Mouse (Mus musculus): ENCODE measurements around the gene Fli1. TPM values are rescaled to one million over a fixed set of nuclear protein-coding genes. Genes with fewer than 3 reads are reported as not detected.

The Fli1 gene
- polyA plus RNA-seq, 2 experiments, result 10.1 to 22.2 TPM

- no peak for ATAC-seq (ENCODE audit: low FRiP score, low read depth)
- Histone ChIP-seq H3K9me3 (ENCODE audit: control insufficient read depth, low read length) (no peaks in the 10 kb centered on the region), H3K4me3 (replicated peaks; ENCODE audit: low read length) (no peak overlapping the region), H3K4me1 (ENCODE audit: control insufficient read depth, insufficient read depth, low read length) (peaks cover 7% of the 10 kb centered on the region; the same call in 1 of the 2 replicates), H3K4me2 (replicated peaks; ENCODE audit: low read depth, low read length, severe bottlenecking) (no peak overlapping the region), H3K27me3 (ENCODE audit: control insufficient read depth, insufficient read depth, low read length) (no peaks in the 10 kb centered on the region), H3K9ac (ENCODE audit: low read depth, low read length, severe bottlenecking) (no peak overlapping the region), H3K27ac (replicated peaks; ENCODE audit: low read depth, low read length) (no peak overlapping the region), H3K36me3 (ENCODE audit: control insufficient read depth, insufficient read depth, low read length) (no peaks in the 10 kb centered on the region)
- TF ChIP-seq POLR2A (IDR thresholded peaks at IDR 0.05; ENCODE audit: borderline replicate concordance, extremely low read depth, insufficient read depth, insufficient read length), result no peak
- no peak for DNase-seq (ENCODE audit: low spot score)
- 90% methylated on average over 4 of the region's 4 CpGs for WGBS
Observed at GRCm38 (mm10) chr9:32531588-32531987, 11.1 kb downstream of the Fli1 start.

DNA sequence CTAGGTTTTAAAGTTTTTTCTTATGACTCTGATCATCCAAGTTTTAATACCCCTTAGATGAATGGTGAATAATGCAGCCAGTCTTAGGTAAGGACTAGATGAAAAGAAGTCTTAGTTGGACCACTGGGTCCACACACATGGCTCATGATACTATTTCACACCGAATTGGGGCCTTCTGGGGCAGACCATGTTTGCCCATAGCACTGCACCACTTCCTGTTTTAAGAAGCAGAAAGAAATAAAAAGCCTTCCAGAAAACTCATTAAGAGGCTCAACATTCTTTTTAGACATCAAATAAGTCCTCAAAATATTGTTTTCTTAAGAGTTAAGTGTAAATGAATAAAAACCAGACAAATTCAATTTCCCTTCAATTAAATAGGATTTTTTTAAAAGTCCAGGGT lies 11.7 kb downstream of the Fli1 start:
- DNase-seq (ENCODE audit: low spot score), result no peak
- Histone ChIP-seq H3K9me3 (ENCODE audit: control insufficient read depth, low read length) (no peaks in the 10 kb centered on the region), H3K27me3 (ENCODE audit: control insufficient read depth, insufficient read depth, low read length) (no peaks in the 10 kb centered on the region), H3K4me2 (replicated peaks; ENCODE audit: low read depth, low read length, severe bottlenecking) (no peak overlapping the region), H3K36me3 (ENCODE audit: control insufficient read depth, insufficient read depth, low read length) (no peaks in the 10 kb centered on the region), H3K4me1 (ENCODE audit: control insufficient read depth, insufficient read depth, low read length) (peaks cover 7% of the 10 kb centered on the region; the same call in 1 of the 2 replicates), H3K4me3 (replicated peaks; ENCODE audit: low read length) (no peak overlapping the region), H3K9ac (ENCODE audit: low read depth, low read length, severe bottlenecking) (no peak overlapping the region), H3K27ac (replicated peaks; ENCODE audit: low read depth, low read length) (no peak overlapping the region)
- no peak for ATAC-seq (ENCODE audit: low FRiP score, low read depth)
- TF ChIP-seq POLR2A (IDR thresholded peaks at IDR 0.05; ENCODE audit: borderline replicate concordance, extremely low read depth, insufficient read depth, insufficient read length), result no peak
- 50% methylated on average over 1 of the region's 1 CpGs for WGBS

- Histone ChIP-seq H3K27me3 (ENCODE audit: control insufficient read depth, insufficient read depth, low read length) (no peaks in the 10 kb centered on the region), H3K4me1 (ENCODE audit: control insufficient read depth, insufficient read depth, low read length) (peaks cover 7% of the 10 kb centered on the region; the same call in 1 of the 2 replicates), H3K9ac (ENCODE audit: low read depth, low read length, severe bottlenecking) (no peak overlapping the region), H3K27ac (replicated peaks; ENCODE audit: low read depth, low read length) (no peak overlapping the region), H3K9me3 (ENCODE audit: control insufficient read depth, low read length) (no peaks in the 10 kb centered on the region), H3K4me3 (replicated peaks; ENCODE audit: low read length) (no peak overlapping the region), H3K4me2 (replicated peaks; ENCODE audit: low read depth, low read length, severe bottlenecking) (no peak overlapping the region), H3K36me3 (ENCODE audit: control insufficient read depth, insufficient read depth, low read length) (no peaks in the 10 kb centered on the region)
- 75% methylated on average over 5 of the region's 5 CpGs for WGBS
- DNase-seq (ENCODE audit: low spot score) (no peak), ATAC-seq (ENCODE audit: low FRiP score, low read depth) (no peak)
- no peak for TF ChIP-seq POLR2A (IDR thresholded peaks at IDR 0.05; ENCODE audit: borderline replicate concordance, extremely low read depth, insufficient read depth, insufficient read length)
Observed at GRCm38 (mm10) chr9:32530188-32530587, 12.5 kb downstream of the Fli1 start.

GRCm38 (mm10) chr9:32529594-32529993 lies 13.1 kb downstream of the Fli1 start:
- no peak overlapping the region for H3K9ac ChIP-seq (ENCODE audit: low read depth, low read length, severe bottlenecking)
- no peaks in the 10 kb centered on the region for H3K27me3 ChIP-seq (ENCODE audit: control insufficient read depth, insufficient read depth, low read length)
- H3K4me2 ChIP-seq (replicated peaks; ENCODE audit: low read depth, low read length, severe bottlenecking), result no peak overlapping the region
- WGBS, result 91% methylated on average over 5 of the region's 5 CpGs
- no peaks in the 10 kb centered on the region for H3K9me3 ChIP-seq (ENCODE audit: control insufficient read depth, low read length)
- ATAC-seq (ENCODE audit: low FRiP score, low read depth) (no peak), DNase-seq (ENCODE audit: low spot score) (no peak)
- H3K4me3 ChIP-seq (replicated peaks; ENCODE audit: low read length), result no peak overlapping the region
- no peak overlapping the region for H3K27ac ChIP-seq (replicated peaks; ENCODE audit: low read depth, low read length)
- H3K4me1 ChIP-seq (ENCODE audit: control insufficient read depth, insufficient read depth, low read length), result peaks cover 7% of the 10 kb centered on the region; the same call in 1 of the 2 replicates
- H3K36me3 ChIP-seq (ENCODE audit: control insufficient read depth, insufficient read depth, low read length), result 0 out of 2 replicates have a peak, but pooled peaks cover under 1% of the 10 kb centered on the region
- TF ChIP-seq POLR2A (IDR thresholded peaks at IDR 0.05; ENCODE audit: borderline replicate concordance, extremely low read depth, insufficient read depth, insufficient read length), result no peak

- H3K36me3 ChIP-seq (ENCODE audit: control insufficient read depth, insufficient read depth, low read length), result peaks cover 3% of the 10 kb centered on the region; the same call in 1 of the 2 replicates
- WGBS, result 95% methylated on average over 7 of the region's 7 CpGs
- ATAC-seq (ENCODE audit: low FRiP score, low read depth) (no peak), DNase-seq (ENCODE audit: low spot score) (no peak)
- H3K27ac ChIP-seq (replicated peaks; ENCODE audit: low read depth, low read length), result no peak overlapping the region
- no peak overlapping the region for H3K9ac ChIP-seq (ENCODE audit: low read depth, low read length, severe bottlenecking)
- peaks cover 10% of the 10 kb centered on the region; the same call in 1 of the 2 replicates for H3K4me1 ChIP-seq (ENCODE audit: control insufficient read depth, insufficient read depth, low read length)
- H3K9me3 ChIP-seq (ENCODE audit: control insufficient read depth, low read length), result no peaks in the 10 kb centered on the region
- no peaks in the 10 kb centered on the region for H3K27me3 ChIP-seq (ENCODE audit: control insufficient read depth, insufficient read depth, low read length)
- no peak for TF ChIP-seq POLR2A (IDR thresholded peaks at IDR 0.05; ENCODE audit: borderline replicate concordance, extremely low read depth, insufficient read depth, insufficient read length)
- no peak overlapping the region for H3K4me2 ChIP-seq (replicated peaks; ENCODE audit: low read depth, low read length, severe bottlenecking)
- no peak overlapping the region for H3K4me3 ChIP-seq (replicated peaks; ENCODE audit: low read length)
Observed at GRCm38 (mm10) chr9:32527329-32527728, 15.3 kb downstream of the Fli1 start.

DNA sequence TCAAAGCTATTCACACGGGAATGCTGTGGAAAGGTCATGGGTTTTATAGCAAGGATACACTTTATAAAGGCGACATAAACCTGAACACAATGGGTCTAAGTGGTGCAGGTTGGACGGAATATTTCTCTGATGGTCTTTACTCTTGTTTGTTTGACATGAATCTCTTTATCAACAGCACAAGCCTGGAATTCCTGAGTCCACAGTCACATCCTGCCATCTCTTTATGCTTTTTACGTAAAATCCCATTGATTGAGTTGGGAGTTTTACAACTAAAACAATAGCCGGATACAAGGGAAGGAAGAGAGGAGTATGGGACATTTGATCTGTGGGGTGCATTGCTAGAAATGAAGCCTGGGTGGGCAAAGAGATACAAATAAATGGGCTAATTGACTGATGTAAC lies 16.9 kb downstream of the Fli1 start:
- peaks cover 10% of the 10 kb centered on the region for H3K4me1 ChIP-seq (ENCODE audit: control insufficient read depth, insufficient read depth, low read length)
- H3K36me3 ChIP-seq (ENCODE audit: control insufficient read depth, insufficient read depth, low read length), result peaks cover 3% of the 10 kb centered on the region; the same call in 1 of the 2 replicates
- no peak for DNase-seq (ENCODE audit: low spot score)
- H3K27me3 ChIP-seq (ENCODE audit: control insufficient read depth, insufficient read depth, low read length), result no peaks in the 10 kb centered on the region
- no peak for ATAC-seq (ENCODE audit: low FRiP score, low read depth)
- no peak overlapping the region for H3K9ac ChIP-seq (ENCODE audit: low read depth, low read length, severe bottlenecking)
- no peak overlapping the region for H3K4me2 ChIP-seq (replicated peaks; ENCODE audit: low read depth, low read length, severe bottlenecking)
- H3K9me3 ChIP-seq (ENCODE audit: control insufficient read depth, low read length), result no peaks in the 10 kb centered on the region
- no peak overlapping the region for H3K27ac ChIP-seq (replicated peaks; ENCODE audit: low read depth, low read length)
- TF ChIP-seq POLR2A (IDR thresholded peaks at IDR 0.05; ENCODE audit: borderline replicate concordance, extremely low read depth, insufficient read depth, insufficient read length), result no peak
- H3K4me3 ChIP-seq (replicated peaks; ENCODE audit: low read length), result no peak overlapping the region
- WGBS, result 79% methylated on average over 5 of the region's 5 CpGs

Measured in limb, embryonic 14.5 days (tissue).